Mouse (Mus musculus): ENCODE results near the gene Tecpr1.
A peak's percentile ranks its signal among the peaks of the same experiment; 100 is the strongest.

Tecpr1 gene

DNA sequence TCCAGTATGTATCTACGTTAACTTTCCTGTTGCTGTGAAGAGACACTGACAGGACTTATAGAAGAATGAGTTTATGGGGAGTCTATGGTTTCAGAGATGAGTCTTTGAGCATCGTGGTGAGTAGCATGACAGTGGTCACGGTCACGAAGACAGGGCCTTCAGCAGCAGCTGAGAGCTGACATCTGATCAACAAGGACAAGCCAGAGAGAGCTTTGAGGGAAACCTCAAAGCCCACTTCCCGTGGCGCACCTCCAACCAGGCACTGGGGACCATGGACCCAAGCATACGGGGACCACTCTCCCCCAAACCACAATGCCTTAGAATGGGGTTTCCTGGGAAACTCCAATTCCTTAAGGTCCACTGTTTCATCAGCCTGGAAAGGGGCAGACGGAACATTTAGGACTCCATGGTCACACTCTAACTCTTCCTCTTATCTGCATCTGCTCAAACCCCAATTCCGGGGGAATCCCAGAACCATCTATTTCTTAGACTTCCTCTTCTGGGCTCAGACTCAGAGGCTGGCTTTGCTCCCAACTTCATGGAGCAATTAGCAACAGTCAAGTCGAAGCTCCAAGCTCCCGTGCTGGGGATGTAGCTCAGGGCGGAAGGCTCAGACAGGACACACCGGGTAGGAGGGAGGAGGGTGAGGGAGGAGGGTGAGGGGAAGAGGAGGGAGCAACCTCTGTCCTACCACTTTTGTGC, 28.6 kb upstream of the Tecpr1 start:
- DNase-seq (ENCODE audit: low spot score in 2 of 2): no peak

DNA sequence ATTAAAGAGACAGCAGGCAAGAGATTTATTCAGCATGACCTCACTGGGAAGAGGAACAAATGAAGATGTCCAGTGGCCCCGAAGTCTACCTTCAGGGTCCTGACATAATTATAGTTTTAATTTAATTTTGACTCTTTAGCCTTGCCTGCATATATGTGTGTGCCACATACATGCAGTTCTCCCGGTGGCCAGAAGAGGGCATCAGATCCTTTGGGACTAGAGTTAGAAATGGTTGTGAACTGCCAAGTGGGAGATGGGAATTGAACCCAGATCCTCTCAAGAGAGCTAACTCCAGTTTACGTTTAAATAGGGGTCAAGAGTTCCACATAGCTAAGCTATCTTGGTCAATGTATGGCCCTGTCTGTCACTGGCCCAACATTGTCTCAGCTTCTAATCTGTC, 26.5 kb upstream of the Tecpr1 start:
- no peak for DNase-seq (ENCODE audit: low spot score in 2 of 2)

GRCm38 (mm10) chr5:144247906-144248585, 24.6 kb upstream of the Tecpr1 start:
- DNase-seq (ENCODE audit: low spot score in 2 of 2): peak in 1 of 2 experiments; percentile 30

DNA sequence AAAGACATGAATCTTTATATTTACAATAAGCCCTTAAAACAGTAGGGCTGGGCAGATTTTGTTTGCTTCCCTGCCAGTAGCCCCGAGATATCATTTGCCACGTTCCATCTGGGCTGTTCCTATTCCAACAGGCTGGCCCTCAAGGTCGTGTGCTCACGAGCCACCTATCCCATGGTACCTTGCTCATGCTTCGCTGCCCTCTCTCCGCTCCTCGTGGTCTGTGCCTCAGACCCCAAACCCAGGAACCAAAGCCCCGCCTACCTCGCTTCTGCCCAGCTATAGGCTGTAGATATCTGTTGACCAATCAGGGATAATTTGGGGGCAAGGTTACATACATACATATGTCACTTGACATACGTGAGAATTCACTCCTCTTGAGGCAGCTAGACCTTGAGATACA, 23.9 kb upstream of the Tecpr1 start:
- no peak for DNase-seq (ENCODE audit: low spot score in 2 of 2)

GRCm38 (mm10) chr5:144246669-144247068, 23.3 kb upstream of the Tecpr1 start:
- DNase-seq (ENCODE audit: low spot score in 2 of 2): no peak

DNA sequence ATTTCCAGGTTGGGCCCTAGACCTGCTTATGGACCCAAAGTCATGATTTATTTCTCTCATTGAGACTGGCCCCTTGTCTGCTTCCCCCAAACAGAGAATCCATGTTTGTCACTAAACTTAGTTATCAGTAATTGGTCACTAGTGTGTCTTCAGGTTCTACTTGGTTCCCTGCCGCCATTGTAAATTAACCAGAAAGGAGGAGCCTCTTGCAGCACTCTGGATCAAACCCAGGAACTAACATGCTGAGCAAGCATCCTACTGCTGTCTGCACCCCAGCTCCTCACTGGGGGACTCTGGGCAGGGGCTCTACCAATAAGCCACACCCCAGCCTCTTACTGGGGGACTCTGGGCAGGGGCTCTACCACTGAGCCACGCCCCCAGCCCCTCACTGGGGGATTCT, 22.2 kb upstream of the Tecpr1 start:
- DNase-seq (ENCODE audit: low spot score in 2 of 2): no peak

GRCm38 (mm10) chr5:144243901-144244487, 20.6 kb upstream of the Tecpr1 start, which contains the start of gene Bri3:
TSS of gene Bri3 (plus strand) at chr5:144244437.
- no peak for DNase-seq (ENCODE audit: low spot score in 2 of 2)

GRCm38 (mm10) chr5:144238969-144239368, 15.6 kb upstream of the Tecpr1 start:
- no peak for DNase-seq (ENCODE audit: low spot score in 2 of 2)

DNA sequence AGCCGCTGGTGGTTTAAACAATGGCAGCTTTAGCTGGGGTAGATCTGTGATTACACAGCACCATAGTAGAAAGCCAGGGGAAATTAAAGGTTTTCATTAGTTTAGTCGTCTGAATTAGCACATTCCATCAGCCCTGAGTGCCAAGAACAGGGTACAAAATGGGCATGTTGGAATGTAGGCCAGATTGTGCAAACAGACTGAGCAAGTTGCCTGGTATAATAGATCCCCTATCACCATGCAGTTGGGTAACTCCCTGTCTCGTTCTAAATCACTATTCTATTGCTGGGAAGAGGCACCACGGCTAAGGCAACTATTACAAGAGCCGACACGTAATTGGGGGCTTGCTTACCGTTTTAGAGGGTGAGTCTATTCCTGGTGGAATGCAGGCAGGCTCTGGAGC, 11.3 kb upstream of the Tecpr1 start:
- no peak for DNase-seq (ENCODE audit: low spot score in 2 of 2)

DNA sequence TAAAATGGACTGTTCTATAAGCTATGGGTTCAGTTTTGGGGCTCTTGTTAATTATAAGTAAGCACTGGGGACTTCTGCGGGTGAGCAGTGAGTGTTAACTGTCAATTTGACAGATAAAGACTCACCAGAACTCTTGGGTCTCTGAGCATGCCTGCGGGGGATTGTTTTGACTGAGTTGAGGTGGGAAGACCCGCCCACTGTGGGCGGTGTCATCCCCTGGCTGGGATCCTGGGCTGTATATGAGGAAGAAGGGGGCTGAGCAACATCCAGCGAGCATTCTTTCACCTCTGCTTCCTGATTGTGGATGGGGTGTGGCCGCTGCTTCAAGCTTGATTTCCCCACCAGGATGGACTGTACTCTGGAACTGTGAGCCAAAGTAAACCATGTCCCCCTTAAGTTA, 10.8 kb upstream of the Tecpr1 start:
- DNase-seq (ENCODE audit: low spot score in 2 of 2): no peak

DNA sequence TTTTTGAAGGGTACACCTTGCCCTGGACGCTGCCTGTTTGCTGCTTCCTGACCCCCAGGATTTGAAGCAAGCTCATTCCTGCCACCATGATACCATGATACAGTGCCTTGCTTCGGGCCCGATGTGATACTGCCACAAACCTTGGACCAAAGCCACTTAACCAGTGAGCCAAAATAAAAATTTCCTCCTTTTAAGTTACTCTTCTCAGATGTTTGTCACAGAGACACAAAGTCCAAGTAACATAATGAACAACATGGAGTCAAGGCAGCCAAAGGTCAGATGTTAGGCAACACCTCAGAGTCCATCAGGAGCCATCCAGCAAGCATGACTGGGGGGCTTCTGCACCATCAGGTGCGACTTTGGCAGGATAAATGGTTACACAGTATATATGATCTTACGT, 9.1 kb upstream of the Tecpr1 start:
- no peak for DNase-seq (ENCODE audit: low spot score in 2 of 2)

- no peak for DNase-seq (ENCODE audit: low spot score in 2 of 2)
Measured at GRCm38 (mm10) chr5:144231410-144231809, 8.0 kb upstream of the Tecpr1 start.

- DNase-seq (ENCODE audit: low spot score in 2 of 2): no peak
Measured at GRCm38 (mm10) chr5:144230216-144230615, 6.8 kb upstream of the Tecpr1 start.

DNA sequence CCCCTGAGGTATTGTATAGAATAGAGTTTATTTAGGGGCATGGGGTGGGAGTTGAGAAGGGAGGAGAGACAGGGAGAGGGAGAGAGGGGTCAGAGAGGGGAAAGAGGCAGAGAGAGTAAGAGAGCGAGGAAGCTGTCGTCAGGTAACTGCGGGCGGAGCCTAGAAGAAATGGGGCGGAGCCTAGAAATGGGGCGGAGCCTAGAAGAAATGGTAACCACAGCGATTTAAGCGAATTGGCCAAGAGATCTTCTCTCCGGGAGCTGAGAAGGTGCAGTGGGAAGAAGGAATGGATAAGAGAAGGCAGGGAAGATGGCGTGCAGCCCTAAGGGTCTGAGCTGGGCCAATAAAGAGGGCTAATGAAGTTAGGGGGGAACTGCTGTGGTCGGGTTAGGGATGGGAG, 2.8 kb upstream of the Tecpr1 start:
- no peak for DNase-seq (ENCODE audit: low spot score in 2 of 2)

DNA sequence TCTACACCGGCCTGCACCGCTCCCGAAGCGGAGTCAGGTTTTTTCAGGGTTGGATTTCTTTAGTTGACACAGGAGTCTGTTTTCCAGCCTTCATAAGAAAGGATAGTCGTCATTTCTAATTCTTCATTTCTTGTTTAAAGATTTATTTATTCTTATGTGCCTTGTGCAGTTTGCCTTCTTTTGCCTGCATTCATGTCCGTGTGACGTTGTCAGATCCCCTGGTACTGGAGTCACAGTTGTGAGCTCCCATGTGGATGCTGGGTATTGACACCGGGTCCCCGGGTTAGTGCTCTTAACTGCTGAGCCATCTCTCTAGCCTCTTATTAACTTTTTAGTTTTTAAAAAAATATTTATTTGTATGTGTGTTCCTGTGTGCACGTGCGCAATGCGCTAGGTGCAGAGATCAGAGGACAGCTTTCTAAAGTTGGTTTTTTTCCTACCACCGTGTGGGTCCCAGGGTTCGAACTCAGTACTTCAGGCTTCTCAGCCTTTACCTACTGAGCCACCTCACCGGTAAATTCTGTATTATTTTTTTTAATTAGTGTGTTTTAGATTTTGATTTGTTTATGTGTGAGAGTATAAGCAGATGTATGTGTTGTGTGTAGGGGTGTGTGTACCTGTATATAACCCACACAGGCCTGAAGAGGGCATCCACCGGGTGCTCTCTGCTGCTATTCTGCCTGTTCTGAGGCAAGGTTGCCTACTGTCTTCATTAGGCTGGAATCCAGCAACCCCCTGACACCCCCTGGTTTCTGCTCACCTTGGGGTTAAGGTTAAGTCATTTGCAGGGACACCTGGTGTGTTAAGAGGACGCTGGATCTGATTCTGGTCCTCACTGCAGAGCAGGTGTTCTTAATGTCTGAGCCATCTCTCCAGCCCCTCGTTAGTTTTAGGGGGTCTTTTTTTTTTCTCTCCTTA, 743 bp upstream of the Tecpr1 start:
- DNase-seq (ENCODE audit: low spot score in 2 of 2): no peak

GRCm38 (mm10) chr5:144222811-144223502, 458 bp downstream of the Tecpr1 start:
- peak in 1 of 2 experiments; percentile 78 for DNase-seq (ENCODE audit: low spot score in 2 of 2)

- no peak for DNase-seq (ENCODE audit: low spot score in 2 of 2)
Measured at GRCm38 (mm10) chr5:144221305-144221704, 2.1 kb downstream of the Tecpr1 start.

GRCm38 (mm10) chr5:144219936-144220335, 3.5 kb downstream of the Tecpr1 start:
- DNase-seq (ENCODE audit: low spot score in 2 of 2): no peak

DNA sequence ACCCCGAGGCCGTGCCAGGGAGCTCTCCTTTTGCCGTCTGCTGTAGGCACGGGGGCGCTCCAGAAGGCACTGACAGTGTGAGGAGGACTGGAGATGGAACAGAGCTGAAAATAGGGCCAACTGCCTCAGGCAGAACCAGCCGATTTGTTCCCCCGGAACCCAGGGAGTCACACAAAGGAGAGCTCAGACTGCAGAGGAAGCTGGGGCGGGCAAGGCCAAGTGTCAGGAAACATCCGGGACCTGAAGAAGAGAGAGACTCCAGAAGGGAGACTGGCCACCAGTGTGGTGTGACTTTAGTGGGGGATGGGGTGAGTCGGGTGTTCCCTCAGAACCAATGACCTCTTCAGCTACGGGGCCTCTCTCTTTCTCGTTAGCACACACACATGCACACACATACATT, 4.1 kb downstream of the Tecpr1 start:
- no peak for DNase-seq (ENCODE audit: low spot score in 2 of 2)

GRCm38 (mm10) chr5:144218061-144218460, 5.4 kb downstream of the Tecpr1 start:
- DNase-seq (ENCODE audit: low spot score in 2 of 2): no peak

GRCm38 (mm10) chr5:144215992-144216391, 7.4 kb downstream of the Tecpr1 start:
- DNase-seq (ENCODE audit: low spot score in 2 of 2): no peak

All from urinary bladder, adult 18-20 months (tissue).